Mouse (Mus musculus) heart, embryonic 14.5 days (tissue): ENCODE data around the gene Atp10b. TPM values are rescaled to one million over a fixed set of nuclear protein-coding genes. Genes with fewer than 3 reads are reported as not detected.
A peak's percentile ranks its signal among the peaks of the same experiment; 100 is the strongest.

ENCODE experiments used
- ATAC-seq: fragments of 200-750 bp; cut with Nextera tagmentation; 2 replicates; pipeline ENCODE4 v1.8.0; 2017; ENCODE audit warnings: low read depth, moderate TSS enrichment; ENCODE audit not compliant: insufficient number of reproducible peaks, insufficient read depth, low FRiP score
- H3K27ac ChIP-seq, 2 experiments: fragments of 200-500 bp in 1 of 2; fragments of 300-500 bp in 1 of 2; sonication (generic) in 1 of 2; replicated peaks in 1 of 2; 2 replicates each; pipeline ENCODE4 v1.5.1; 2012 to 2014; ENCODE audit warnings: low read depth in 2 of 2, low read length in 2 of 2, control low read depth in 1 of 2, mild to moderate bottlenecking in 1 of 2, mixed read lengths in 1 of 2; ENCODE audit not compliant: control insufficient read depth in 1 of 2, insufficient read depth in 1 of 2
- H3K27me3 ChIP-seq: fragments of 300-500 bp; sonication (generic); 2 replicates; pipeline ENCODE4 v1.6.1; 2014; ENCODE audit warnings: mild to moderate bottlenecking, low read length, control low read depth; ENCODE audit not compliant: control insufficient read depth, insufficient read depth
- H3K36me3 ChIP-seq: fragments of 300-500 bp; sonication (generic); 2 replicates; pipeline ENCODE4 v1.6.1; 2014; ENCODE audit warnings: mild to moderate bottlenecking, control low read depth, low read length, mixed read lengths; ENCODE audit not compliant: control insufficient read depth, insufficient read depth
- H3K4me1 ChIP-seq, 2 experiments: fragments of 200-500 bp in 1 of 2; fragments of 300-500 bp in 1 of 2; sonication (generic) in 1 of 2; 2 replicates each; pipeline ENCODE4 v1.6.1; 2012 to 2014; ENCODE audit warnings: low read length in 2 of 2, control low read depth in 1 of 2, mixed read lengths in 1 of 2; ENCODE audit not compliant: control insufficient read depth in 2 of 2, insufficient read depth in 2 of 2
- H3K4me2 ChIP-seq: fragments of 300-500 bp; sonication (generic); 2 replicates; pipeline ENCODE4 v1.6.1; 2014; ENCODE audit warnings: mild to moderate bottlenecking, low read length
- H3K4me3 ChIP-seq, 2 experiments: fragments of 200-500 bp in 1 of 2; fragments of 300-500 bp in 1 of 2; sonication (generic) in 1 of 2; 2 replicates each; pipeline ENCODE4 v1.5.1; 2012 to 2014; ENCODE audit warnings: low read length in 2 of 2, mild to moderate bottlenecking in 2 of 2, control low read depth in 1 of 2, low read depth in 1 of 2, moderate library complexity in 1 of 2; ENCODE audit not compliant: control insufficient read depth in 1 of 2, insufficient read depth in 1 of 2
- H3K9ac ChIP-seq: fragments of 300-500 bp; sonication (generic); 2 replicates; pipeline ENCODE4 v1.6.1; 2014; ENCODE audit warnings: mild to moderate bottlenecking, low read length
- H3K9me3 ChIP-seq: fragments of 300-500 bp; sonication (generic); 2 replicates; pipeline ENCODE4 v1.6.1; 2016; ENCODE audit warnings: low read length, control low read depth; ENCODE audit not compliant: control insufficient read depth
- WGBS: fragments of 180-500 bp; shearing (Covaris S2); extraction: QIAGEN DNeasy Blood & Tissue Kit; methylation state at CpG from one replicate; pipeline ENCODE4 v1.1.7; 2014; 5-methylcytosine and 5-hydroxymethylcytosine counted together
- polyA plus RNA-seq: library from polyadenylated mRNA; unstranded; fragments of >200 nt; fragmentation: Nextera tagmentation; extraction: Ambion mirVana; gene quantifications from 2 replicates; pipeline ENCODE4 v1.2.1, GENCODE M21; 2014

Atp10b gene
- polyA plus RNA-seq, 1 experiment from 2014 or later: not detected

DNA sequence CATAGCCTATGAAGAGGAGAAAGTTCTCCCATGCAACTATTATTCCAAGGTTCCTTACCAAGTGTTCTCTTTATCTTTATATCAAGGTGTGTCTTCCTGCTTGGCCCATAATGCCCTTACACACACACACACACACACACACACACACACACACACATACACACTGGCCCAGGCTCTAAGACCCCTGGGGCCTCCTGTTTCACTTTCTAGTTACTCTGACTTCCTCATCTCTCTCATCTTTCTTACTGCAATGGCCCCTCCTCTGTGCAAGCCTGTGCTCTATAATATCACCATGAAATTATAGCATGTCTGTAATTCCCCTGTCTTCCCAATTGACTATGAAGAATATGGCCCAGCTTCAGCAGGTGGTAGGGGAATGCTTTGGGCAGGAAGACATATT lies 49.7 kb downstream of the Atp10b start:
- Histone ChIP-seq H3K27me3 (no peaks in the 10 kb centered on the region), H3K9me3 (no peaks in the 10 kb centered on the region), H3K9ac (no peak overlapping the region), H3K4me1 (no peaks in the 10 kb centered on the region), H3K4me3 (no peak overlapping the region), H3K4me2 (no peak overlapping the region), H3K27ac (no peak overlapping the region), H3K36me3 (no peaks in the 10 kb centered on the region)
- no peak for ATAC-seq

DNA sequence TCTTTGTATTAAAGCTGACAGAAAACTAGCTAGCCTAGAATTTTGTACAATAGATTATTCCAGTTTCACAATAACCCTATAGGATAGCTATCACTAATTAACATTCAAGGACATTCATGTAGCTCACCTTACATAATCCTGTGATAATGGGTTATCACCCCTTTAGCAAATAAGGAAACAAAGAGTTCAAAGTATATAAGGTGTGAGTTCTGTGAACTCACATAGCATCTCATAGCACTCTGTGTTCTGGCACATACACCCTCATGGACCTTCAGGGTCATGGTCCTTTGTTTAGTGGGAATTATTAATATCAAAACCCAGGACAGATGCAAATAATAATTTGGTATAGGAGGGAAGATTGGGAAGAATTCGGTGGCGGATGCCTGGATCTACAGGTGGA lies 50.4 kb downstream of the Atp10b start:
- H3K27me3 ChIP-seq: no peaks in the 10 kb centered on the region
- no peaks in the 10 kb centered on the region for H3K4me1 ChIP-seq
- H3K36me3 ChIP-seq: no peaks in the 10 kb centered on the region
- no peak overlapping the region for H3K4me3 ChIP-seq
- H3K4me2 ChIP-seq: no peak overlapping the region
- ATAC-seq: no peak
- 72% methylated on average over 2 of the region's 2 CpGs for WGBS
- no peak overlapping the region for H3K9ac ChIP-seq
- no peaks in the 10 kb centered on the region for H3K9me3 ChIP-seq
- H3K27ac ChIP-seq: no peak overlapping the region

DNA sequence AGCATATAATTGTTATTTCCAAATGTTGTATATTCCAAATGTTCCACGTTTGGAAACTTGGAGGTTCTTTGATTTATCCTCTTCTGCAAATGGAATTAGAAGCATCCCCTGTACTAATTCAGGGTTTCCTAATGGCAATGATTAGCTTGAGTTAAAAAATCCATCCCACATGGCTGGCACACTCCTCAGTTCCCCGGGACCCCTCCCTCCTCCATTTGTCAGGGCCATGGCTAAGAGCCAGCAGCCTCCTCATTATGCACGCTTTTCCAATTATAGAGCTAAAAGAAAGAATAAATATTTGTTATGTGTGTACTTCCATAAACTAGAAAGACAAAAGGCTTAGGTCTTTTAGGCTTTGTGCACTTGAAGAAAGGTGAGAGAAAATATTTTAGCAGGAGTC lies 53.9 kb downstream of the Atp10b start:
- WGBS: 72% methylated on average over 3 of the region's 3 CpGs
- Histone ChIP-seq H3K9me3 (no peaks in the 10 kb centered on the region), H3K27ac (no peak overlapping the region), H3K4me1 (no peaks in the 10 kb centered on the region), H3K9ac (no peak overlapping the region), H3K36me3 (no peaks in the 10 kb centered on the region), H3K4me3 (no peak overlapping the region), H3K27me3 (no peaks in the 10 kb centered on the region), H3K4me2 (no peak overlapping the region)
- no peak for ATAC-seq

DNA sequence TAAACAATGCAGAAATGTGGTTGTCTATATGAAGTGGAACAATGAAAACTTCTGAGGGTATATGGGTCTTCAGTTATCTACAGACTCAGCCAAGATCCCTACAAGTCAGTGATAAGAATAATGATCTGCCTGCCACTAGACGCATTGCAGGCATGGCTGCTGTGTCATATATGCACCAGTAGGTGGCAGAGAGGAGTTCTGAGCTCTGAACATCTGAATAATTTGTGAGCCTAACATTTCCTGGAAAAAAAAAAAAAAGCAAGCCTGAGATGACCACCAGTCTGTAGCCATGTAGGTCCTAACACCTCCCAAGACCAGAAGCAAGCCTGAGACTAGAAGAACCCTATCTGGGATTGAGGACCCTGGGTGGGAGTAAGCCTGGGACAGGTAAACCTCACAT lies 63.5 kb downstream of the Atp10b start:
- Histone ChIP-seq H3K27ac (no peak overlapping the region), H3K4me3 (no peak overlapping the region), H3K9me3 (no peaks in the 10 kb centered on the region), H3K9ac (no peak overlapping the region), H3K27me3 (no peaks in the 10 kb centered on the region), H3K4me2 (no peak overlapping the region), H3K36me3 (no peaks in the 10 kb centered on the region), H3K4me1 (peaks cover 3 to 6% of the 10 kb centered on the region in 2 experiments; a peak in 1 of 4 replicates)
- WGBS: 11% methylated on average over 1 of the region's 1 CpGs
- ATAC-seq: no peak

DNA sequence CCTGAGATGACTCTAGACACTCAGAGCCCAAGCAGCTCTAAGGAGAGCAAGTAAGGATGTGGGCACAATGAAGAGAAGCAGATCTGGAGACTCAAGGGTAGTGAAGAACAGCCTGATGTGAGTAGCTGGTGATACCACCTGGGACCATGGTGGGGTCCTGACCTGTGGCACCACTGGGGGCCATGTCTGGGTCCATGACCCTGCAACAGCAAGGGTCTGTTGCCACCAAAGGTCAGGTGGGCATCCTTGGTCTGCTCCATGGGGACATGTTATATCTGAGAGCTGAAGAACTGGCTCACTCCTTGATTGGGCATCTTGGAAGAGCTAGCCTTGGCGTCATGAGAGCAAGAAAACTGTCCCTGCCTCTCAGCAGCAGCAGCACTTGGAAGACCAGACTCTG lies 64.1 kb downstream of the Atp10b start:
- WGBS: 71% methylated on average over 1 of the region's 1 CpGs

DNA sequence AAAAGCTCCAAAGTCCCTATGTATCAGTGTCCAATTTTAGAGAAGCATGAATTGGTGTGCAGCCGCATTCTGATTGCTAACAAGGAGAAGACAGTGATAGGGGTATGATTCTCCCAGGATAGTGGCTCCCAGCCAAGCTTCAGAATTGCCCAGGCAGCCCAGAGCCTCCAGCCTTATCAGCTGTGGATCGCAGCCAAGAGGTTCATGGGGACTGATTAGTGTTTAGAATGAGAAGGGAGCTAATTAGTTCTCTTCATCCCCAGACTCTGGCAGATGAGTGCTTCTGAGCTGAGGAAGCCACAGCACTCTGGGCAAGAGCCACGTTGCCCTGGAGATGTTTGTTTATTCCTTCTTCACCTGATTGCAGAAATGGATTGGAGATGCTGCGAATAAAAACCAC lies 67.3 kb downstream of the Atp10b start:
- WGBS: 13% methylated on average over 4 of the region's 4 CpGs
- Histone ChIP-seq H3K4me3 (no peak overlapping the region), H3K4me1 (peaks cover 3 to 6% of the 10 kb centered on the region in 2 experiments; a peak in 1 of 4 replicates), H3K27ac (no peak overlapping the region), H3K9ac (no peak overlapping the region), H3K4me2 (no peak overlapping the region), H3K27me3 (no peaks in the 10 kb centered on the region), H3K9me3 (no peaks in the 10 kb centered on the region), H3K36me3 (no peaks in the 10 kb centered on the region)
- 0 out of 2 replicates have a peak, but pooled peaks have one; percentile 21 for ATAC-seq

More for the DNA sequence above, 64.1 kb downstream of the Atp10b start:
- Histone ChIP-seq H3K36me3 (no peaks in the 10 kb centered on the region), H3K4me2 (no peak overlapping the region), H3K4me3 (no peak overlapping the region), H3K9me3 (no peaks in the 10 kb centered on the region), H3K4me1 (peaks cover 3 to 6% of the 10 kb centered on the region in 2 experiments; a peak in 1 of 4 replicates), H3K27ac (no peak overlapping the region), H3K9ac (no peak overlapping the region), H3K27me3 (no peaks in the 10 kb centered on the region)
- ATAC-seq: no peak

DNA sequence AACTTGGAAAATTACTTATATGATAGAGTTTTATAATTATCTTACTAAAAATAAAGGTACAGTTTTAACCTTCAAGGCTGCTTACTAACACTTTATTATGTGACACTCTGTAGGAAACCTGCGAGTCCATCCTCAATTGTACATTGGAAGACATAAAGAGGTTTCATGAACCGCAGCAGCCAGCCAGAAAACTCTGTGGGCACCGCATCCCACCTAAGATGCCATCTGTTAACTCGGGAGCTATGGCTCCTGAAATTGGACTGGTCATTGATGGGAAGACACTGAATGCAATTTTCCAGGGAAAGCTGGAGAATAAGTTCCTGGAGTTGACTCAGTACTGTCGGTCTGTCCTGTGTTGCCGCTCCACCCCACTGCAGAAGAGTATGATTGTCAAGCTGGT lies 80.6 kb downstream of the Atp10b start:
- ATAC-seq: no peak
- Histone ChIP-seq H3K4me3 (no peak overlapping the region), H3K9me3 (no peaks in the 10 kb centered on the region), H3K4me2 (no peak overlapping the region), H3K27me3 (no peaks in the 10 kb centered on the region), H3K4me1 (no peaks in the 10 kb centered on the region), H3K27ac (no peak overlapping the region), H3K9ac (no peak overlapping the region), H3K36me3 (no peaks in the 10 kb centered on the region)
- 93% methylated on average over 6 of the region's 6 CpGs for WGBS

DNA sequence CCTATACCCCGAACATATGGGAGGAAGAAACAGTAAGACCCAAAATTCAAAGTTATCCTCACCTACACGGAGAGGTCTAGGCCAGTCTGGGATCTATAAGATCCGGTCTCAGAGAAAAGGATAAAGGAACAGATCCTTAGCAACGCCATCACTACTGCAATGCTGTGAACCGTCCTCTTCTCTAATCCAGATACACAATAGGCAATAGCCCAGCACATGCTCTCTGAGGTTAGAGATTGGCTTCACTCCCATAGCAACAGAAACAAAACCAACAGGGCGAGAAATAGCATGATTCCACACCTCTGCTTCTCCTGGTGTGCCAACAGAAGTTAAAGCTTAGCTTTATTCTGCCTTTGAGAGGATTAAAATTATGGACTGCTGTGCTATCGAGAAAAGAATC lies 82.4 kb downstream of the Atp10b start:
- Histone ChIP-seq H3K9me3 (no peaks in the 10 kb centered on the region), H3K4me3 (no peak overlapping the region), H3K9ac (no peak overlapping the region), H3K27me3 (no peaks in the 10 kb centered on the region), H3K36me3 (no peaks in the 10 kb centered on the region), H3K4me1 (no peaks in the 10 kb centered on the region), H3K27ac (no peak overlapping the region), H3K4me2 (no peak overlapping the region)
- 72% methylated on average over 7 of the region's 7 CpGs for WGBS
- no peak for ATAC-seq
